Mouse (Mus musculus): ENCODE measurements around the gene Gm38392. TPM values are rescaled to one million over a fixed set of nuclear protein-coding genes. Genes with fewer than 3 reads are reported as not detected.

The Gm38392 gene
- polyA plus RNA-seq (2012; rRNA removed) = 0.40 and 0.49 TPM in 2 replicates

- 96% methylated on average over 4 of the region's 4 CpGs for WGBS
- TF ChIP-seq POLR2A (IDR thresholded peaks at IDR 0.05; ENCODE audit: borderline replicate concordance, extremely low read depth, low read depth, low read length) = no peak
- no peak for TF ChIP-seq CTCF (IDR thresholded peaks at IDR 0.05; ENCODE audit: insufficient read depth, low read length)
- DNase-seq = no peak
- H3K4me3 ChIP-seq (replicated peaks; ENCODE audit: extremely low read depth, low read depth, low read length) = no peak within 1 kb of the TSS
- 0 out of 2 replicates have a peak, but pooled peaks cover 2% of the 10 kb centered on the region for H3K4me1 ChIP-seq (ENCODE audit: control insufficient read depth, insufficient read depth, low read length)
Measured at GRCm38 (mm10) chr3:88287110-88287509, at the start of gene Gm38392. TSS of gene Gm38392 (minus strand) at chr3:88287210.

- peak; percentile 97 for DNase-seq
- TF ChIP-seq CTCF (IDR thresholded peaks at IDR 0.05; ENCODE audit: insufficient read depth, low read length) (no peak), POLR2A (IDR thresholded peaks at IDR 0.05; ENCODE audit: borderline replicate concordance, extremely low read depth, low read depth, low read length) (peak; percentile 98)
- 1% methylated on average over 50 of the region's 66 CpGs for WGBS
- Histone ChIP-seq H3K4me1 (ENCODE audit: control insufficient read depth, insufficient read depth, low read length) (peaks cover 7% of the 10 kb centered on the region), H3K4me3 (replicated peaks; ENCODE audit: extremely low read depth, low read depth, low read length) (peak within 1 kb of the TSS; percentile 99)
Measured at GRCm38 (mm10) chr3:88336058-88337013, 49.3 kb upstream of the Gm38392 start, which contains the start of the genes Tmem79 and Smg5. TSS of gene Tmem79 (minus strand) at chr3:88336148. TSS of gene Smg5 (plus strand) at chr3:88336260.

- under 1% methylated on average over 27 of the region's 27 CpGs for WGBS
- peaks cover 7% of the 10 kb centered on the region for H3K4me1 ChIP-seq (ENCODE audit: control insufficient read depth, insufficient read depth, low read length)
- H3K4me3 ChIP-seq (replicated peaks; ENCODE audit: extremely low read depth, low read depth, low read length) = peak overlapping the region; percentile 99
- TF ChIP-seq POLR2A (IDR thresholded peaks at IDR 0.05; ENCODE audit: borderline replicate concordance, extremely low read depth, low read depth, low read length) (no peak), CTCF (IDR thresholded peaks at IDR 0.05; ENCODE audit: insufficient read depth, low read length) (no peak)
- DNase-seq = no peak
Measured at GRCm38 (mm10) chr3:88335436-88336053, 48.5 kb upstream of the Gm38392 start.

- H3K4me3 ChIP-seq (replicated peaks; ENCODE audit: extremely low read depth, low read depth, low read length) = no peak overlapping the region
- no peak for TF ChIP-seq CTCF (IDR thresholded peaks at IDR 0.05; ENCODE audit: insufficient read depth, low read length)
- no peak for TF ChIP-seq POLR2A (IDR thresholded peaks at IDR 0.05; ENCODE audit: borderline replicate concordance, extremely low read depth, low read depth, low read length)
- 31% methylated on average over 3 of the region's 3 CpGs for WGBS
- DNase-seq = no peak
- peaks cover 7% of the 10 kb centered on the region for H3K4me1 ChIP-seq (ENCODE audit: control insufficient read depth, insufficient read depth, low read length)
Measured at GRCm38 (mm10) chr3:88334902-88335435, 48.0 kb upstream of the Gm38392 start.

GRCm38 (mm10) chr3:88334029-88334658 is 47.1 kb upstream of the Gm38392 start:
- no peak for TF ChIP-seq CTCF (IDR thresholded peaks at IDR 0.05; ENCODE audit: insufficient read depth, low read length)
- peak; percentile 41; the same call in 1 of the 2 replicates for TF ChIP-seq POLR2A (IDR thresholded peaks at IDR 0.05; ENCODE audit: borderline replicate concordance, extremely low read depth, low read depth, low read length)
- WGBS = 53% methylated on average over 12 of the region's 12 CpGs
- peaks cover 7% of the 10 kb centered on the region for H3K4me1 ChIP-seq (ENCODE audit: control insufficient read depth, insufficient read depth, low read length)
- DNase-seq = peak; percentile 40
- H3K4me3 ChIP-seq (replicated peaks; ENCODE audit: extremely low read depth, low read depth, low read length) = peak overlapping the region; percentile 15

- TF ChIP-seq POLR2A (IDR thresholded peaks at IDR 0.05; ENCODE audit: borderline replicate concordance, extremely low read depth, low read depth, low read length) (no peak), CTCF (IDR thresholded peaks at IDR 0.05; ENCODE audit: insufficient read depth, low read length) (peak; percentile 80)
- WGBS = 16% methylated on average over 2 of the region's 2 CpGs
- peak; percentile 26 for DNase-seq
- no peaks in the 10 kb centered on the region for H3K4me1 ChIP-seq (ENCODE audit: control insufficient read depth, insufficient read depth, low read length)
- H3K4me3 ChIP-seq (replicated peaks; ENCODE audit: extremely low read depth, low read depth, low read length) = no peak overlapping the region
Measured at GRCm38 (mm10) chr3:88331282-88331681, 44.3 kb upstream of the Gm38392 start.

GRCm38 (mm10) chr3:88328956-88329355 is 41.9 kb upstream of the Gm38392 start:
- DNase-seq = no peak
- WGBS = 69% methylated on average over 5 of the region's 5 CpGs
- TF ChIP-seq POLR2A (IDR thresholded peaks at IDR 0.05; ENCODE audit: borderline replicate concordance, extremely low read depth, low read depth, low read length) (no peak), CTCF (IDR thresholded peaks at IDR 0.05; ENCODE audit: insufficient read depth, low read length) (no peak)
- no peak overlapping the region for H3K4me3 ChIP-seq (replicated peaks; ENCODE audit: extremely low read depth, low read depth, low read length)
- H3K4me1 ChIP-seq (ENCODE audit: control insufficient read depth, insufficient read depth, low read length) = peaks cover 9% of the 10 kb centered on the region

- Histone ChIP-seq H3K4me1 (ENCODE audit: control insufficient read depth, insufficient read depth, low read length) (peaks cover 9% of the 10 kb centered on the region), H3K4me3 (replicated peaks; ENCODE audit: extremely low read depth, low read depth, low read length) (peak within 1 kb of the TSS; percentile 98)
- DNase-seq = peak; percentile 62
- TF ChIP-seq CTCF (IDR thresholded peaks at IDR 0.05; ENCODE audit: insufficient read depth, low read length) = no peak
- TF ChIP-seq POLR2A (IDR thresholded peaks at IDR 0.05; ENCODE audit: borderline replicate concordance, extremely low read depth, low read depth, low read length) = peak; percentile 67; the same call in 1 of the 2 replicates
- WGBS = under 1% methylated on average over 10 of the region's 10 CpGs
Measured at GRCm38 (mm10) chr3:88324951-88325405, 38.0 kb upstream of the Gm38392 start, which contains the start of gene Glmp. TSS of gene Glmp (plus strand) at chr3:88325023.

All from lung, adult 2 months (tissue).